Mouse (Mus musculus) embryonic facial prominence, embryonic 11.5 days (tissue): ENCODE measurements around the gene Kalrn. TPM values are rescaled to one million over a fixed set of nuclear protein-coding genes. Genes with fewer than 3 reads are reported as not detected.

ENCODE experiments used
- ATAC-seq: fragments of 200-750 bp; cut with Nextera tagmentation; replicated peaks from 2 replicates; pipeline ENCODE4 v1.8.0; 2017; ENCODE audit warnings: low read depth; ENCODE audit not compliant: insufficient number of reproducible peaks, low FRiP score, low TSS enrichment
- DNase-seq: peaks from one replicate; pipeline ENCODE4 v3.0.0-alpha.2; 2015; ENCODE audit warnings: low spot score
- H3K27ac ChIP-seq: fragments of 300-500 bp; sonication (generic); replicated peaks from 2 replicates; pipeline ENCODE4 v1.5.1; 2014; ENCODE audit warnings: mild to moderate bottlenecking, low read depth, low read length, control low read depth
- H3K27me3 ChIP-seq: fragments of 300-500 bp; sonication (generic); 2 replicates; pipeline ENCODE4 v1.6.1; 2014; ENCODE audit warnings: mild to moderate bottlenecking, low read length, moderate library complexity, mixed read lengths; ENCODE audit not compliant: control insufficient read depth, insufficient read depth
- H3K36me3 ChIP-seq: fragments of 300-500 bp; sonication (generic); replicated peaks from 2 replicates; pipeline ENCODE4 v1.6.1; 2014; ENCODE audit warnings: low read depth, mild to moderate bottlenecking, low read length, moderate library complexity, mixed read lengths; ENCODE audit not compliant: control insufficient read depth, insufficient read depth
- H3K4me1 ChIP-seq: fragments of 300-500 bp; sonication (generic); 2 replicates; pipeline ENCODE4 v1.6.1; 2014; ENCODE audit warnings: low read length, mixed read lengths; ENCODE audit not compliant: control insufficient read depth, insufficient read depth
- H3K4me2 ChIP-seq: fragments of 300-500 bp; sonication (generic); 2 replicates; pipeline ENCODE4 v1.6.1; 2014; ENCODE audit warnings: low read depth, mild to moderate bottlenecking, control low read depth, low read length, moderate library complexity
- H3K4me3 ChIP-seq: fragments of 300-500 bp; sonication (generic); 2 replicates; pipeline ENCODE4 v1.5.1; 2014; ENCODE audit warnings: low read depth, low read length, control low read depth
- H3K9ac ChIP-seq: fragments of 300-500 bp; sonication (generic); replicated peaks from 2 replicates; pipeline ENCODE4 v1.6.1; 2014; ENCODE audit warnings: mild to moderate bottlenecking, control low read depth, low read length
- H3K9me3 ChIP-seq: fragments of 300-500 bp; sonication (generic); replicated peaks from 2 replicates; pipeline ENCODE4 v1.6.1; 2016; ENCODE audit warnings: mild to moderate bottlenecking, low read length, inconsistent platforms, mixed read lengths; ENCODE audit not compliant: control insufficient read depth
- WGBS: fragments of 180-500 bp; shearing (Covaris S2); extraction: QIAGEN DNeasy Blood & Tissue Kit; methylation state at CpG from one replicate; pipeline ENCODE4 v1.1.7; 2014; 5-methylcytosine and 5-hydroxymethylcytosine counted together
- polyA plus RNA-seq: library from polyadenylated mRNA; unstranded; fragments of >200 nt; fragmentation: Nextera tagmentation; extraction: Ambion mirVana; gene quantifications from 2 replicates; pipeline ENCODE4 v1.2.1, GENCODE M21; 2014

Gene Kalrn
- polyA plus RNA-seq, 1 experiment from 2014 or later: 12.0 TPM

- Histone ChIP-seq H3K4me2 (no peak overlapping the region), H3K9me3 (no peaks in the 10 kb centered on the region), H3K27me3 (no peaks in the 10 kb centered on the region), H3K4me3 (no peak overlapping the region), H3K36me3 (no peaks in the 10 kb centered on the region), H3K27ac (no peak overlapping the region), H3K4me1 (no peaks in the 10 kb centered on the region; the same call in 1 of the 2 replicates), H3K9ac (no peak overlapping the region)
- WGBS: 49% methylated on average over 2 of the region's 2 CpGs
- no peak for ATAC-seq
- DNase-seq: no peak
These were observed 3.4 kb downstream of the Kalrn start for GRCm38 (mm10) chr16:34569897-34570296.

GRCm38 (mm10) chr16:34568831-34569230 is 4.5 kb downstream of the Kalrn start:
- no peaks in the 10 kb centered on the region for H3K27me3 ChIP-seq
- 88% methylated on average over 6 of the region's 6 CpGs for WGBS
- no peaks in the 10 kb centered on the region; the same call in 1 of the 2 replicates for H3K4me1 ChIP-seq
- no peak overlapping the region for H3K4me3 ChIP-seq
- ATAC-seq: no peak
- H3K27ac ChIP-seq: no peak overlapping the region
- no peak overlapping the region for H3K9ac ChIP-seq
- H3K9me3 ChIP-seq: no peaks in the 10 kb centered on the region
- H3K36me3 ChIP-seq: no peaks in the 10 kb centered on the region
- no peak overlapping the region for H3K4me2 ChIP-seq
- no peak for DNase-seq

GRCm38 (mm10) chr16:34563593-34564280 is 9.6 kb downstream of the Kalrn start:
- Histone ChIP-seq H3K27me3 (no peaks in the 10 kb centered on the region), H3K4me1 (no peaks in the 10 kb centered on the region), H3K27ac (no peak overlapping the region), H3K4me3 (no peak overlapping the region), H3K4me2 (no peak overlapping the region), H3K9me3 (no peaks in the 10 kb centered on the region), H3K36me3 (no peaks in the 10 kb centered on the region), H3K9ac (no peak overlapping the region)
- 81% methylated on average over 11 of the region's 11 CpGs for WGBS
- ATAC-seq (no peak), DNase-seq (no peak)

GRCm38 (mm10) chr16:34561734-34562135 is 11.6 kb downstream of the Kalrn start:
- no peaks in the 10 kb centered on the region for H3K27me3 ChIP-seq
- H3K9ac ChIP-seq: no peak overlapping the region
- H3K4me1 ChIP-seq: no peaks in the 10 kb centered on the region; the same call in none of the 2 replicates
- H3K27ac ChIP-seq: no peak overlapping the region
- H3K36me3 ChIP-seq: no peaks in the 10 kb centered on the region
- DNase-seq: peak; percentile 25
- no peak overlapping the region for H3K4me3 ChIP-seq
- no peaks in the 10 kb centered on the region for H3K9me3 ChIP-seq
- 24% methylated on average over 5 of the region's 5 CpGs for WGBS
- no peak overlapping the region for H3K4me2 ChIP-seq
- ATAC-seq: peak; percentile 59

- no peaks in the 10 kb centered on the region for H3K27me3 ChIP-seq
- H3K9ac ChIP-seq: no peak overlapping the region
- H3K4me2 ChIP-seq: no peak overlapping the region
- no peak overlapping the region for H3K27ac ChIP-seq
- ATAC-seq (no peak), DNase-seq (no peak)
- WGBS: 71% methylated on average over 5 of the region's 5 CpGs
- no peaks in the 10 kb centered on the region; the same call in none of the 2 replicates for H3K4me1 ChIP-seq
- H3K36me3 ChIP-seq: no peaks in the 10 kb centered on the region
- no peak overlapping the region for H3K4me3 ChIP-seq
- H3K9me3 ChIP-seq: no peaks in the 10 kb centered on the region
These were observed 12.5 kb downstream of the Kalrn start for GRCm38 (mm10) chr16:34560814-34561213.

- no peak overlapping the region for H3K4me2 ChIP-seq
- H3K4me1 ChIP-seq: no peaks in the 10 kb centered on the region; the same call in none of the 2 replicates
- DNase-seq (no peak), ATAC-seq (no peak)
- no peak overlapping the region for H3K4me3 ChIP-seq
- no peaks in the 10 kb centered on the region for H3K27me3 ChIP-seq
- no peaks in the 10 kb centered on the region for H3K36me3 ChIP-seq
- WGBS: 87% methylated on average over 2 of the region's 2 CpGs
- H3K27ac ChIP-seq: no peak overlapping the region
- H3K9ac ChIP-seq: no peak overlapping the region
- no peaks in the 10 kb centered on the region for H3K9me3 ChIP-seq
These were observed 12.9 kb downstream of the Kalrn start for GRCm38 (mm10) chr16:34560411-34560810.

GRCm38 (mm10) chr16:34557891-34558290 is 15.4 kb downstream of the Kalrn start:
- ATAC-seq (no peak), DNase-seq (no peak)
- Histone ChIP-seq H3K27ac (no peak overlapping the region), H3K9ac (no peak overlapping the region), H3K36me3 (no peaks in the 10 kb centered on the region), H3K4me2 (no peak overlapping the region), H3K27me3 (no peaks in the 10 kb centered on the region), H3K4me1 (no peaks in the 10 kb centered on the region; the same call in none of the 2 replicates), H3K9me3 (no peaks in the 10 kb centered on the region), H3K4me3 (no peak overlapping the region)
- WGBS: 45% methylated on average over 6 of the region's 6 CpGs

GRCm38 (mm10) chr16:34552731-34553130 is 20.6 kb downstream of the Kalrn start:
- Histone ChIP-seq H3K9ac (no peak overlapping the region), H3K36me3 (no peaks in the 10 kb centered on the region), H3K9me3 (no peaks in the 10 kb centered on the region), H3K27me3 (no peaks in the 10 kb centered on the region), H3K4me2 (no peak overlapping the region), H3K4me3 (no peak overlapping the region), H3K27ac (no peak overlapping the region), H3K4me1 (no peaks in the 10 kb centered on the region; the same call in 1 of the 2 replicates)
- no peak for DNase-seq
- ATAC-seq: no peak
- WGBS: 86% methylated on average over 1 of the region's 1 CpGs
